Comparison of ENCODE assay signal across 23 mouse cellular contexts in genomic region chr5:52971811-52972210, GRCm38 (mm10).
"Had no signal": no experiment of that assay in that cellular context is flagged by ENCODE, and none has a peak within 500 bp of the region (broad histone marks: within the 10 kb centered on the region; RNA-seq: fewer than 3 reads in every experiment).

No protein-coding gene starts in this region.

- ATAC-seq: liver, postnatal 0 days; lung, postnatal 0 days had no signal

- H3K27me3 ChIP-seq: liver, embryonic 13.5 days; liver, embryonic 15.5 days; lung, embryonic 15.5 days; megakaryocyte, embryonic 14.5 days; neural tube, embryonic 13.5 days; neural tube, embryonic 15.5 days had no signal

- H3K36me3 ChIP-seq: liver, embryonic 13.5 days; liver, embryonic 15.5 days; lung, embryonic 15.5 days; neural tube, embryonic 13.5 days; neural tube, embryonic 15.5 days had no signal

- H3K27ac ChIP-seq: liver, embryonic 13.5 days; liver, embryonic 15.5 days; lung, embryonic 15.5 days; macrophage; neural tube, embryonic 13.5 days; neural tube, embryonic 15.5 days had no signal

- H3K9ac ChIP-seq: liver, embryonic 13.5 days; liver, embryonic 15.5 days; liver, postnatal 0 days; lung, embryonic 15.5 days; neural tube, embryonic 13.5 days; neural tube, embryonic 15.5 days had no signal

- H3K4me2 ChIP-seq: liver, embryonic 11.5 days; liver, embryonic 13.5 days; liver, embryonic 15.5 days; lung, embryonic 15.5 days; neural tube, embryonic 13.5 days; neural tube, embryonic 15.5 days had no signal

- H3K4me1 ChIP-seq: liver, embryonic 13.5 days; liver, embryonic 15.5 days; megakaryocyte, embryonic 14.5 days; neural tube, embryonic 13.5 days; neural tube, embryonic 15.5 days had no signal

- H3K9me3 ChIP-seq: liver, embryonic 13.5 days; liver, embryonic 15.5 days; lung, embryonic 15.5 days; neural tube, embryonic 13.5 days; neural tube, embryonic 15.5 days had no signal

- DNase-seq: liver; liver, embryonic 13.5 days; liver, postnatal 0 days; lung, adult 2 months; lung, postnatal 14 days; lung, postnatal 36 days; retina, postnatal 1 day; right cerebral cortex, adult 18-20 months; right cerebral cortex, postnatal 25 days; right cerebral cortex, postnatal 4 days; spleen, adult 18-20 months; thymus, adult 18-20 months; thymus, postnatal 14 days; thymus, postnatal 36 days had no signal

- H3K4me3 ChIP-seq: liver, embryonic 13.5 days; liver, embryonic 15.5 days; lung, embryonic 15.5 days; megakaryocyte, embryonic 14.5 days; myocyte; neural tube, embryonic 13.5 days; neural tube, embryonic 15.5 days had no signal
